Mouse (Mus musculus) c-Kit-negative CD71-positive TER-119-positive erythroid progenitor cells, embryonic 14.5 days (primary cell): ENCODE data around the gene Zfp871.
A peak's percentile ranks its signal among the peaks of the same experiment; 100 is the strongest.

Source experiments
- DNase-seq: peaks from one replicate; pipeline ENCODE4 v3.0.0-alpha.2; 2013; ENCODE audit warnings: low read depth, low spot score

The Zfp871 gene

DNA sequence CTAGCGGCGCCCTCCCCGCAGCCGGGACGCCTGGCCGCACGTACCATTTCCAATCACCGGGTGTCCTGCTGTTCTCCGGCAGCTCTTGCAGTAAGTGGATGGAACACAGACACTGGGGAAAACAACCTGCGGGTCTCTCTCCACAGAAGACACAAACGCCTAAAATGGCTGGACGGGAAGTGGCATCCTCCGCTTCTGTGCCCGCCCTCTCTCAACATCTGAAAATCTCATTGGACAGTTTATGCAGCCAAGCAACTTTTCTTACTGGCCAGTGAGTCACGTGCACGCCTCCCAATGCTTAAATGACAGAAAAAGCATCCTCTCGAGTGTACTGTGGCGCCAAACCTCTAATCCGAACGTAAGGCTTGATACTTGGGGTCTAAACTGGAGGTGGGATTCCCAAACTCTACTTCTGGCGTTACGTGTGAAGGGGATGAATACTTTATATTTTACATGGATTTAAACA is at the start of gene Zfp871:
TSS of gene Zfp871 (minus strand) at position 194 of the 466 bp plus-strand sequence.
- peak; percentile 87 for DNase-seq

DNA sequence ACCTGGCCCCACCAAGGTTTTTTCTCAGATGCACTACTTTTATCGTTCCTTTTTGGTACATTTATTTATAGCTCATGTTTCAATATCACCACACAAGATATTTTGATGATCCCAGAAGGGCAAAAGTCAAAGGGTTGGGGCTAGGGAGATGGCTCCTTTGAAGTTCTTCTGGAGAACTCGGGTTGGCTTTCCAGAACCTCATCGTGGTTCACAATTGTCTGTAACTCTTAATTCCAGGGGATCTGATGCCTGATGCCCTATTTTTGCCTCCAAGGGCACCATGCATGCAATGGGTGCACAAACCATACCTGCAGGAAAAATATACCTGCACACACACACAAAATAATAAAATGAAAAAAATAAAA is 42.3 kb upstream of the Zfp871 start:
- DNase-seq, result no peak

DNA sequence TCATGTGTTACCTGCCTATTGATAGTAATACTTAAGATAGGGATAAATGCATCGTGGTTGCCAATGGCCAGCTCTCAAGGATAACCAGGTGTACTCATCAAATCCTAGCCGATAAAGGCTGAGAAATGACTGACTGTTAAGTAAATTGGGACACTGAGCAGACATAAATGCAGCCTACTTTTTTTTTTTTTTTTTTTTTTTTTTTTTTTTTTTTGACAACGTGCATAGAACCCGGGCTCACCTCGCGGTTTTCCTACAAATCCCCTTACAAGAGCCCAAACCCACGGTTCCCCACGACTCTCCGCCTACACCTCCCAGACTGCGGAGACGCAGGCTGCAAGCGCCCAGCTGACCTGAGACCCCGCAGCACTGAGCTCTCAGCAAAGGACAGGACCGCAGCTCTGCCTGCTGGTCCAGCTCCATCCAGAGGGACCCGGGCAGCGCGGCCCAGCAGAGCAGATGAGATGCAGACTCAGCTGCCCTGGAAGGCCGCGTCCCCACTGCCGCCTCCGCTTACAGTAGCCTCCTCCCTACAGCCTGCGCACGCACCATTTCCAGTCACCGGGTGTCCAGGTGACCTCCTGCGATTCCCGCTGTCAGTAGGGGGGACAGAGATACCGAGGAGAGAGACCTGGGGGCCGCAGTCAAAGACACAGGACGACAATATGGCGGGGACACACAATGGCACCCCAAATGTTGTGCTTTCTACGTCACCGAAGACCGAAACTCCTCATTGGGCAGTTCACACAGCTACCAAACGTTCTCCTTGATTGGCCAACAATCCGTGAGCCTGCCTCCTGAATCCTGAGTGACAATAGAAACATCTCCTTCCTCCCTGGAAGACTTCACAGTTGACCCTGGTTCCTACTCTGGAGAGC is 41.7 kb upstream of the Zfp871 start, which contains the start of gene Zfp799:
TSS of gene Zfp799 (minus strand) at position 722 of the 878 bp plus-strand sequence.
- DNase-seq, result peak; percentile 29

DNA sequence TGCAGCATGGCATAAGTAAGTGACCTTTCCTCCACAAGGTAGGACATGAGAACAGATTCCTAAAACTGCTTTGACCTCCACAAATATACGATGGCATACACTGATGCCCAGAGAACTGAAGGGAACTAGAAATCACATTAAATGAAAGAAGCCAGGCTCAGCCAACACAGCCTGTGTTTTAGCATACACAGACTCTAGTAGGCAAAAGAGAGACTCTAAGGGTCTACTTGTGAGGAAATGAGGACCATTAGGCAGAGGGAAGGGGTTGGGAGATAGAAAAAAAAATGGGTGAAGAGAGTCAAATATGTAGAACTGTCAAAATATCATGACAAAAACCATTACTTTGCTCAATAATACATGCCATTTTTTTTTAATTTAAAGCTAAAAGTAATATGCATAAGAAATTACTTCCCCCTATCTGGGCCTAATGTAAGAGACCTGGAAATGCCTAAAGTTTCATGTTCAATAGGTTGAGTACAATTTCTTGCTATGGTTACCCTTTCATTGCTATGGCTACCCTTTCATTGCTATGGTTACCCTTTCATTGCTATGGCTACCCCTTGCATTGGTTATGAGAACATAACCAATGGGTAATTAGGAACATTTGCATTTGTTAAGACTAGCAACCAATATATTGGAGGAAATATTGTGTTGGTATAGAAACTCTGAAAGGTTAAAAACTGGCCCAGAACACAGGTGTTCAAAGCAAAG is 28.1 kb upstream of the Zfp871 start:
- no peak for DNase-seq

DNA sequence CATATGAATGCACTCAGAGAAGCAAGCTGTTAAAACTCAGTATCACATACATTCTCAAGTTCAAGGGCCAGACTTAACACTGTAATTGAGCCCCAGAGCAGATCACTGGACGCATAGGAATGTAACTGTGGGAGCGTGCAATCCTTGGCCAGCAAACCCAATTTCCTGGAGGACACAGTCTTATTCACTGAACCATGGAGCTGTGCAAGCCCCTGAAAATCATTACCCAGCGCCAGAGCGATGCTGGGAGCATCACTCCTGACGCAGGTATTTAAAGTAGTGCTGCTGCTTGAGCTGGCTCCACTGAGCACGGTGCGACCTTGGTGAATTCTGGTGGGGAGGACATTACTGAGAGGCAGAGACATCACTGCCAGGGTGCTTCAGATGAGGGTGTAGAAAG is 26.0 kb upstream of the Zfp871 start:
- DNase-seq, result no peak

DNA sequence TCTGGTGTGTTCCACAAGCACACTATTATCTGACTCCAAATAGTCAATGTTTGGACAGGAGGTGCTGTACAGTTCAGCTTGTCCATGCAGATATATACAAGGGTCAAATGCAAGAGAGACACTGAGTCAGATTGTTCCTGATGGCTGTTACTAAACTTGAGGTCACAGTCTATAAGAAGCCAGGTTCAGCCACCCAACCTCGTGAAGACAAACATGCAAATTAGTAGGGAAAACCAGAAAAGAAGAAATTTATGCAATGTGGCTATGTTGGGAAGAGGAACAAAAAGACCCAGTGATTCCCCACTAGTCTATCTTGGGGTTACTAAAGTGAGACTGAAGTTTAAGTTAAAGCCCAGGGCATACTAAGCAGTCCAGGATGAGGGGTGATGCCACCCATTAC is 22.6 kb upstream of the Zfp871 start:
- no peak for DNase-seq

DNA sequence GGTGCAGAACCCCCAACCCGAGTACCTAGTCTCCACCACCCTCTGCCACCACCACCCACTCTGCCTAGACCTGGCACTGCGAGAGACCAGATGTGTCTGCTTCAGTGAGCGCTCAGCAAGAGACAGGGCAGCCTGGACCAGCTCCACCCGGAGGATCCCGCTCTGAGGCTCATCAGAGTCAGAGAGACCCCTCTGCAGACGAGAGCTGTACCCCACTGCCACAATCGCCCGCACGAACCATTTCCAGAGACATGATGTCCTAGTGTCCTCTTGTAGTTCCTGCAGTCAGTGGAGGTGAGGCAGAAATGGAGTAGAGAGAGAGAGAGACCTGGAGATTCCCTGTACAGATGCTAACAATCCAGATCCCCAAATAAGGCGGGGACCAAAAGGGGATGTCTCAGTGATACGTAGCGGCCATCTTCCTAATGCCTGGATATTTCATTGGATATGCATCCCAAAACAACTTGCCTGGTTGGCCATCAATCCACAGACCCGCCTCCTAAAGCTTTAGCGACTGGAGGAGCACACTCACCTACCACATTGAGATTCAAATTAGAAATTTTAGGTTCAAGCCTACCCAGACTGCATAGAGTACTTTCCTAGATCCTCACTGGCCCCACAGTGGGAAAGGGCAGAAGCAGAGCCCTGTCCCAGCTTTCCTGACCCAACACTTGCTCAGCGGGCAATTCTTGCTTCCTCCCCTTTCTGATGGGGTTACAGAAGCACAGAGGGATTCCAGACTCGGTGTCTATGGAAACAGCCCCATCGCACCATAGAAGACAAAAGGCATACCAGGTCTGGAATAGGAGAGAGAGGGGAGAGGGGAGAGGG is 21.7 kb upstream of the Zfp871 start, which contains the start of gene Zfp811:
TSS of gene Zfp811 (minus strand) at position 388 of the 831 bp plus-strand sequence.
- no peak for DNase-seq

DNA sequence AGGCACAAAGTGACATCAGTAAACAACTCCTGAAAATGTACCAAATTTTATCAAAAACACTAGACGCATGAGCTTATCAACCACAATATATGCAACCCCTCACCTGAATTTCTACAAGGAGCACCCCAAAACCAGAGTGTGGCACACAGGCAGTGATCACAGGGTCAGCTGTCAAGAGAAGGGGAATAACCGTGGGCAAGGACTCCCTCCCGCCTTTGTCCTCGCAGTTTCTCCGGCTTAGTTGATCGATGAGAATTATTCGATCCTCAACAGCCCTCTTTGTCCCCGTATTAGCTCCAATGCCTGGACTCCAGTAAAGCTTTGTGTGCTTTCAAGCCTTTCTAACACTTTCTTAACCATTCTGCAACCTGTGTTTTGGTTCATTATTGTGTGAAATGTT is 20.8 kb upstream of the Zfp871 start:
- DNase-seq, result no peak

DNA sequence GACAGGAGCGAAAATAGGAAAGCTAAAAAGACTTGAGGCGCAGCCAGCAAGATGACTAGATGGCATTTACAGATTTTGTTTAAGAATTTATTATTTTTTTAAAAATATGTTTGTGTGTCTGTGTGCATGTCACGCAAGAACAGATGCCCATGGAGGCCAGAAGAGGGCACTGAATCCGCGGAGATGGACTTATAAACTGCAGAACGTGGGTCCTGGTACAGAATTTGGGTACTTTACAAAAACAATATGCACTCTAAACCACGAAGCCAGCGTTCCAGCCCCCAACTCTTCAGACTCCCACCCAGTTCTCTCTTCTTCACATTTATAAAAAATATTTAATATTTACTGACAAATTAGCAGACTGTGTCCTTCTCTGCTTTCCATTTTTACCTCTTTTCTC is 1.2 kb upstream of the Zfp871 start:
- no peak for DNase-seq

DNA sequence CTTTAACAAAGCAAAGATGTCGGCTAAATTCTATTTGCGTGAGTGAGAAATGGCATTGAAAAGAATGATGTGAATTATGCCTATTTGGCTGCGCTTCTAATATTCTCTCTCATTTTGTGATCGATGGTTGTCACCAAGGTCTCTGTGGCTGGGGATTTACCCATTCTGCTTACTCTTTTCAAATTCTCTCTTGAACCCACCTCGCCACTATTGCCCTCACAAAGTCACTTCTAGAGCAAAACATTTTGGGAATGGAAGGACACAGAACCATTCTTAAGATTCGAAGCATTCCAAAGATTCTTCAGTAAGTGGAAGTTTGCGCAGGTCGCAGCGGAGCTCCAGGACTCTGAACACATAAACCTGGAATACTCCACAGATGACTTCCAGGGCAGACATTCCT is 489 bp upstream of the Zfp871 start:
- DNase-seq, result no peak

DNA sequence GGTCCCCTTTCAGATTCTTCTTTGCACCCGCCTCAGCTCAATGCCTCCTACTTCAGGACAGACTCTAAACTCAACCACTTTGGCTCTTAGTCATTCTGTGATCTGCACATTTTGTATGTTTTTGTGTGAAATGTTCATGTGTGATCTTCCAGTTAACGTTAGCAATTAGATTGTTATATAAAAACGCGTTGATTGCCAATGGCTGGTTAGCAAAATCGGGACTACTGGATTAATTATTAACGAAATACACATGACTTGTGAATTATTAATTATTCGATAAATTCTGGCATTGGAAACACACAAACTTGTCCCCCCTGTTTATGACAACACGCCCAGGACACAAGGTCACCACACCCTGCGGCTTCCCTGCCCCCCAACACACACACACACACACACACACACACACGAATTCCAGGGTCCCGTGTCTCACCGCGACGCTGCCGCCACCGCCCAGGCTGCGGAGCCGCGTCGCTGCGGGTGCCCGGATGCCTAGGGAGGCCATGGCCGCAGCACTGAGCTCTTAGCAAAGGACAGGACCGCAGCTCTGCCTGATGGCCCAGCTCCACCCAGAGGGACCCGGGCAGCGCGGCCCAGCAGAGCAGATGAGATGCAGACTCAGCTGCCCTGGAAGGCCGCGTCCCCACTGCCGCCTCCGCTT is 522 bp downstream of the Zfp871 start:
- DNase-seq, result no peak

DNA sequence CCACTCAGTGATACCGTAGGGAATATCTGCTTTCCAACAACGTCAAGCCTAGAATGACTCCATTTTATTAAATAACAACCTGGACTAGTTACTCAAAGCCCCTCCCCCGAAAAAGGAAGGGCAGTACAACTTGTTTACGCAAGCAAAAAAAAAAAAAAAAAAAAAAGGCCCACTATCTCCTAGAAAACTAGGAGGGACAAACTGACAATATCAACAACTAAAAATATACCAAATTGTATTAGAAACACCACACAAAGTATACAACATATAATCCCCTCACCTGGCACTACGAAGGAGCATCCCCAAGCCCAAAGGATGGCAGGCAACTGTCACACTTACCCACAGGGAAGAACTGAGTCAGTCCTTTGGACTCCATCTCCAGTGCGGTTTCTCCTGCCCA is 1.1 kb downstream of the Zfp871 start:
- no peak for DNase-seq

DNA sequence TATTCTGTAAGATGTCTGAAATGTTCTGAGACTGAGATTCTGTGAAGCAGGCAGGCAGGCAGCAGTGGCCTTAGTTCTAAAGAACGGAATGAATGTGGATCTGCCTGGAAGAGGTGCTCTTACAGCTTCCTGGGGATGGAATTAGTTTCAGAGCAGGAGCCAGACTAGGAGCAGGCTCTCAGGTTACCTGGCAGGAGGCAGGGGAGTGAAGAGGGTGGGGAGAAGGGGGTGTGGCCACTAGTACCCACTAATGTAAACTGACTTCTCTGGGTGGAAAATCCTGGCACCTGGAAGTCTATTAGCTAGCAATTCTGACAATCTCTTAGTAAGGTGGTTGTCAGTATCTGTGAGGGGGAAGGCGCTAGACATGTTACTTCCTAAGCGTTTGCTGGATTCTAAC is 2.4 kb downstream of the Zfp871 start:
- DNase-seq, result no peak

DNA sequence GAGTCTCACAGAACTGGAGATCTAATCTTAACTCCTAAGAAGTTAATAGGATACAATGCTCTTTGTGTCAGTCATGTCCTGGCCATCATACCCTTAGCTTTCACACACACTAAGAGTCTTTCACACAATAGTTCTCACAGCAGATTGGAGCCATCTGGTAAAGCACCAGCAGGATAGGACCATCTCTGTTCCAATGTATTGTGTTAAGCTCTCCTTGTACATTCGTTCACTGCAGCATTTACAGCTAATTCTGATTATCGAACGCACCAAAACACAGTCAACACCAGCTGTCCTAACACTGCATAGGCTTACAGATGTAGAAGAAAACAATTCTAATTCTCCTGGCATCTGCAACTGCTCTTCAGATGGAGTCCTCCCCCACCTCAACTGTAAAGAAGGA is 10.5 kb downstream of the Zfp871 start:
- no peak for DNase-seq

DNA sequence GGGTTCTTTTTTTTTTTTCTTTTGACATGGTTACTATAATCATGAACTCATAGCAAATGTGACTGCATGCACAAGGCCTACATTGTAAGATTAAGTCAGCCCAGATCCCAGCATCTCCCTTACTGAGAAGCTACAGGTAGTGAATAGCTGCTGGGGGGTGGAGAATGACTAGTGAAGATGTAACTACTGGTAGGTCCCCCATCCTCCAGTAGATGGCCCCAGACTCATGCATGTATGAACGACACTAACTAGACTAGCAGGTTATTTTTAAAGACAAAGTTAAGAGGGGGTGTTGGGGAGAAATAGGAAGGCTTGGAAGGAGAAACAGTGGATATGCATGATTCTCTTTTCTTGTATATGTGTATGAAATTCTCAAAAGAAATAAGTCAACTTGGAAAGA is 16.9 kb downstream of the Zfp871 start:
- no peak for DNase-seq

DNA sequence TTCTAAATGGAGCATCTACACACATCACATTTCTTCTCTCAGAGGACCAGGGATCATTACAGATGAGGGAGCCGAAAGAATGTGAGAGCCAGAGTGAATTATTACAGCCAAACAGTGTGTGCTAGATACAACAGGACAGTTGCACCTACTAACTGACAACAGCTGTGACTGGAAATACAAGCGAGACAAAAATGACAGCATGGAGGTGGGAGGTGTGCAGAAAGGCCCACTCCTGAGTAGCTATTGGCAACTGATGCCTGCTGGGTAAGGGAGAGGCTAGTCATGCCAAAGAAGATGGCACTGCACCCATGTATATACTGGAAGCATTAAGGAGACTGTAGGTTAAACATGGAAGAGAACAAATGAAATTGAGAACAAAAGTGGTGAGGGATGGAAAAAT is 21.7 kb downstream of the Zfp871 start:
- no peak for DNase-seq

DNA sequence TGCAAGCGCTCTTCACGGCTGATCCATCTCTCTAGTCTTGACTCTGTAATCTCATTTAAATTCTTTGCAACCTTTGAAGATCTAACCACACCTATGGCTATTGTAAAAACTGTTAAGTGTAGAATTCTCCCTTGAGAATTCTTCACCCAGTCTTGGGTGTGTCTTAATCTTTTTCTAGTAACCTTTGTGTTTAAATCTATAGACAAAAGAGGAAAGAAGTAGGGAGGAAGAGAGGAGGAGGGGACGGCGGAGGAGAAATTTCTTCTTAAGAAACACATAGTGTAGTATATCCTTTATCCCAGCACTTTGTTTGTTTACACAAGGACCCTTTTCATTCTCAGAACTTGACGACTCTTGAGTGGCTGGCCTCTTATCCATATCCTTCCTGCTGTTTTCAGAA is 30.8 kb downstream of the Zfp871 start:
- DNase-seq, result no peak

DNA sequence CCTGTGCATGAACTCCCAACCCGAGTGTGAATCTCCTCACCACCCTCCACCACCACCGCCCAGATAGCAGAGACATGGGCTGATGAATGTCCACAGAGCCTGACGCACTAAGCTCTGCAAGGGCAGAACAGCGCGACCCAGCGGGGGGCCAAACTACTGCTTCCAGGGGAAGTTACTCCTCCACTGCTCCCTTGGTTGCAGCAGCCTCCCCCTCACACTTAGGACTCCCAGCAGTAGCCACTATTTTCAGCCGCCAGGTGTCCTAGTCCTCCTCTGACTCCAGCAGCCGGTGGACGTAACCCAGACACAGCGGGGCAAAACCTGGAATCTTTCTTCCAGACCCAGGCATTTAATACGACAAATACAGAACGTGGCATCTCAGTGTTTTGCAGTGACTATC is 34.5 kb downstream of the Zfp871 start:
- DNase-seq, result no peak

DNA sequence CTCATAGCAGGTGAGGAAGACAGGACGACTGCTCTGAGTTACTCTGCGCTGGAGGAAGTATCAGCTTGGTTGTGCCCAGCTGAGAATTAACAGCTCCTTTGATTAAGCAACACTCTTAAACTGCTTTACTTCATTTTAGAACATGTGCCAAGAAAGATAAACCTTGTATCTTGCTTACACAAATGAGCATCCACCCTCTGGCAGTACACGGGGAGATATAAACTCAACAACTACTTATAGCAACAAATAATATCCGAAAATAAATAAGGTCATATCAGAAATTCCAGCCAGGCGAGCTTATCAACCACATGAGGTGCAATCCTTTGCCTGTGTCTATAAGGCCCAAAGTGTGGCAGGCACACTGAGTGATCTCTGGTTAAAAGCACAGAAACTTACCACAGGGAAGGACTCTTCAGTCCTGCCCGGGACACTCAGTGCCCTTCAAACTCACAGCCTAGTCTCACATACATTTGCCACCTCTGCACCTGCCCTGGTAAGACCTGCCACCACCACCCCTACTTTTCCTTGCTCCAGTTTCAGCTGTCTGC is 35.2 kb downstream of the Zfp871 start:
- no peak for DNase-seq

DNA sequence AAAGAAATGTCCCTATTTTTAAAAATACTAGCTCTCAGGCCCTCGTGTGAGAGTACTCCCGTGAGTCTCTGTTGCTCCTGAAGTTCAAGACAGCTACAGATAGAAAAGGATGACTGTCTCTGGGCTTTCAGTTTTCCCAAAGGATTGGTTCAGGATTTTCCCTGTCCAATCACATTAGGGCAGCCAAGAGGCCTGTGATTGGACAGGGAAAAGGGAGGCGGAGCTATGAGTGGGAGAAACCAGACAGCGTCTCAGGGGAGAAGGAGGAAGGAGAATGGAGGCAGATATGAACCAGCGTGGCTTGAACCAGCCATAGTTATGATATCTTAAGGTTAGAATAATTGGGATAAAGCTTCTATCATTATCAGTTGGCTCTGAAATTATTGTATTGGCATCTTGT is 37.5 kb downstream of the Zfp871 start:
- DNase-seq, result no peak

DNA sequence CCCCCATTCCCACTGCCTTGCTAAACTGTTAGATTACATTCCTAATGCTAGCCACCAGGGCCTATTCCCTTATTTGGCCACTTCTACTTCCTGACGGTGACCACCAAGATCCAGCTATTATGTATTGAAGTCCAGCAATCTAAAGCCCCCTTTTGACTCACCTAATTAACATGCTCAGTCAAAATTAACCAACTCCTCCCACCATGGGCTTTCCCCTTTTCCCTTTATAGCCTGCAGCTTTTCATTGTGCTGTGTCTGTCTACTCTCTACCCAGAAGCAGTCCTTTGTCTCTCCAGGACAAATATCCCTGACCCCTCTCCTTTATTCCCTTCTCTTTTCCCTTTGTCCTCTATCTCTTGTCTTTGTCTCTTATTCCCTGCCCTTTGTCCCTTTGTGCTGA is 47.0 kb downstream of the Zfp871 start:
- DNase-seq, result no peak
